Mouse (Mus musculus) thymus, adult 2 months (tissue): ENCODE data around the gene Kif1b.

Experiments used
- CTCF ChIP-seq: fragments of 200-500 bp; IDR thresholded peaks from 2 replicates; pipeline ENCODE4 v1.5.1; 2012; ENCODE audit warnings: mild to moderate bottlenecking, control low read depth, low read length, moderate library complexity, borderline replicate concordance; ENCODE audit not compliant: control insufficient read depth, poor library complexity, insufficient read depth; ENCODE audit errors: extremely low read depth
- POLR2A ChIP-seq: fragments of 200-500 bp; IDR thresholded peaks from 2 replicates; pipeline ENCODE4 v1.6.1; 2012; ENCODE audit warnings: mild to moderate bottlenecking, low read length, control low read depth, moderate library complexity; ENCODE audit not compliant: control insufficient read depth, poor library complexity, insufficient read depth; ENCODE audit errors: extremely low read depth

GRCm38 (mm10) chr4:149311996-149312395, 4.5 kb upstream of the Kif1b start:
- TF ChIP-seq CTCF: no peak
- no peak for TF ChIP-seq POLR2A
